Mouse (Mus musculus) forebrain, embryonic 10.5 days (tissue): ENCODE measurements around the gene Gas7. TPM values are rescaled to one million over a fixed set of nuclear protein-coding genes. Genes with fewer than 3 reads are reported as not detected.

ENCODE experiments used
- DNase-seq: peaks from one replicate; pipeline ENCODE4 v3.0.0-alpha.2; 2017; ENCODE audit warnings: low spot score; ENCODE audit errors: extremely low spot score
- H3K27ac ChIP-seq: fragments of 300-500 bp; sonication (generic); 2 replicates; pipeline ENCODE4 v1.5.1; 2016; ENCODE audit warnings: mild to moderate bottlenecking
- H3K27me3 ChIP-seq: fragments of 300-500 bp; sonication (generic); 2 replicates; pipeline ENCODE4 v1.6.1; 2016; ENCODE audit warnings: mild to moderate bottlenecking; ENCODE audit not compliant: poor library complexity, severe bottlenecking
- H3K36me3 ChIP-seq: fragments of 300-500 bp; sonication (generic); replicated peaks from 2 replicates; pipeline ENCODE4 v1.6.1; 2016; ENCODE audit warnings: mild to moderate bottlenecking, moderate library complexity
- H3K4me1 ChIP-seq: fragments of 300-500 bp; sonication (generic); 2 replicates; pipeline ENCODE4 v1.6.1; 2016
- H3K4me3 ChIP-seq: fragments of 300-500 bp; sonication (generic); 2 replicates; pipeline ENCODE4 v1.5.1; 2016; ENCODE audit warnings: mild to moderate bottlenecking, moderate library complexity
- H3K9me3 ChIP-seq: fragments of 300-500 bp; sonication (generic); 2 replicates; pipeline ENCODE4 v1.6.1; 2016; ENCODE audit warnings: mild to moderate bottlenecking, moderate library complexity
- WGBS: fragments of 180-500 bp; shearing (Covaris S2); methylation state at CpG from one replicate; pipeline ENCODE4 v1.1.7; 2016; 5-methylcytosine and 5-hydroxymethylcytosine counted together
- polyA plus RNA-seq: library from polyadenylated mRNA; unstranded; fragments of >200 nt; fragmentation: Nextera tagmentation; extraction: Ambion mirVana; gene quantifications from 2 replicates; pipeline ENCODE4 v1.2.1, GENCODE M21; 2016

The Gas7 gene
- polyA plus RNA-seq: 3.1 and 3.3 TPM in 2 replicates

GRCm38 (mm10) chr11:67454874-67455526 lies at the start of gene Gas7:
Gas7 (plus strand) TSS chr11:67455437.
- H3K27ac ChIP-seq: peak within 1 kb of the TSS; percentile 82
- H3K9me3 ChIP-seq: no peaks in the 10 kb centered on the region
- peaks cover 20% of the 10 kb centered on the region for H3K4me1 ChIP-seq
- no peaks in the 10 kb centered on the region for H3K36me3 ChIP-seq
- H3K4me3 ChIP-seq: peak within 1 kb of the TSS; percentile 80
- WGBS: under 1% methylated on average over 77 of the region's 78 CpGs
- DNase-seq: peak; percentile 46
- peaks cover 68% of the 10 kb centered on the region for H3K27me3 ChIP-seq

DNA sequence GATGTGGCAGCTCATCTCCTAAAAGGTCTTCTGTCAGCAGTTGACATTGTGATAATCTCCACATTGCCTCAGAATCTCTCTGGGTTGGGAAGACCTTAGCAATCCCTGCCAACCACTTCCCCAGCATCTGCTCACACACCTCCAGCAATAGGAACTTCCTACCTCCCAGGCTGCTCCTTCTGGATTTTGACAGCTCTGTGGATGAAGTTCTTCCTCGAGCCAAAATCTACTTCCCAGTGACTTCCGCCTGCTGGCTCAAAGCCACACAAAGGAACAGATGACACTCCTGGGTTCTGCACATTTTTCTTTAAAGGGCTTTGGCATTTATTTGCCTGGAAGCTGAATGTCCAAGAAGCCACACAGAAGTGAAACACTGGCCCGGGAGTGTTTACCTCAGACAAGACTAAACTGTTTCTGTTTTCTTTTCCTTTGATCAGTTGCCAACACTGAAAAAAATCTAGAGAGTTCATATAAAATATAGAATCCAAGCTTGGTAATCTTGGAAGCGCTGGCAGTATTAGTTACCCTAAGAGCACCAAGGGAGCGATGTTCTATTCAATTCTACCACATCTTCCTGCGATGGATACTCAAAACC lies 40.8 kb upstream of the Gas7 start:
- Histone ChIP-seq H3K4me3 (no peak overlapping the region), H3K36me3 (no peaks in the 10 kb centered on the region), H3K27me3 (no peaks in the 10 kb centered on the region), H3K27ac (no peak overlapping the region), H3K4me1 (no peaks in the 10 kb centered on the region), H3K9me3 (no peaks in the 10 kb centered on the region)
- 93% methylated on average over 6 of the region's 6 CpGs for WGBS
- no peak for DNase-seq

DNA sequence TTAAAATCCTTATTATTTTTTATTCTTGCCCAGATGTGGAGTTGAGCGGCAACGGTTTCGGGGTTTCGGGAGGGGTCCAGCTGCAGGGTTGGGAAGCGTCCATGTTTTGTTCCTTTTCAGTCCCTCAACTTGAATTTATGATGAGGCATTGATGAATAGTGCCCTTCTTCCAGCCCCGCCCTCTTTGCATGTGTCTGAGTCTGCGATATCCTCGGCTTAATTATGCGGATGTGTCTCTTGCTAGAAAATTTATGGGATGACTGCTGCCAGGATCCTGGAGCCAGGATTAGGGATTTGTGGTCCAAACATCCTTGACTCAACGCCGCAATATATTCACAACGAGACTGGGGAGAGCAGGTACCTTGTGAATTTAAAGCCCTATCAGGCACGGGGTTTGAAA lies 31.7 kb upstream of the Gas7 start:
- no peaks in the 10 kb centered on the region for H3K36me3 ChIP-seq
- H3K4me1 ChIP-seq: no peaks in the 10 kb centered on the region
- no peak overlapping the region for H3K4me3 ChIP-seq
- H3K27me3 ChIP-seq: no peaks in the 10 kb centered on the region
- no peaks in the 10 kb centered on the region for H3K9me3 ChIP-seq
- no peak for DNase-seq
- WGBS: 93% methylated on average over 13 of the region's 13 CpGs
- no peak overlapping the region for H3K27ac ChIP-seq

DNA sequence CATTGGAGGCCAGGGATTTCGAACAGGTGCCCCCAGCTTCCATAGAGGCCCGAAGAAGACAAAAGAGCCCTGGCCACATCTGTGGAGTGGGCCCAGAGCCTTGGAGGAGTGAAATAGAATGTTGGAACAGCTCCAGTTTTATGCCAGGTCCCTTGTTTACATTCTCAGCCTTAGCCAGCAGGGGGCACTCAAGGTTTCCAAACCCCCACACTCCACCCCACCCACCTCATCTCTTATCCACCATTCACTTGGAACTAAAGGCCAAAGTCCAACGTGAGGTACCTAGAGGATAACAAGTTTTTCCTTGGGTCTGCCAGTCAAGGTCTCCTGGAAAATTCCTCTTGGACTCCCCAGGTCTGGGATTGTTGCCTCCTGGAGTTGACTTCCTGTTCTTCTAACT lies 27.0 kb upstream of the Gas7 start:
- Histone ChIP-seq H3K4me1 (peaks cover 9% of the 10 kb centered on the region), H3K27me3 (peaks cover 3% of the 10 kb centered on the region; the same call in 1 of the 2 replicates), H3K36me3 (no peaks in the 10 kb centered on the region), H3K27ac (no peak overlapping the region), H3K4me3 (no peak overlapping the region), H3K9me3 (no peaks in the 10 kb centered on the region)
- peak; percentile 45 for DNase-seq
- WGBS: 39% methylated on average over 3 of the region's 3 CpGs

DNA sequence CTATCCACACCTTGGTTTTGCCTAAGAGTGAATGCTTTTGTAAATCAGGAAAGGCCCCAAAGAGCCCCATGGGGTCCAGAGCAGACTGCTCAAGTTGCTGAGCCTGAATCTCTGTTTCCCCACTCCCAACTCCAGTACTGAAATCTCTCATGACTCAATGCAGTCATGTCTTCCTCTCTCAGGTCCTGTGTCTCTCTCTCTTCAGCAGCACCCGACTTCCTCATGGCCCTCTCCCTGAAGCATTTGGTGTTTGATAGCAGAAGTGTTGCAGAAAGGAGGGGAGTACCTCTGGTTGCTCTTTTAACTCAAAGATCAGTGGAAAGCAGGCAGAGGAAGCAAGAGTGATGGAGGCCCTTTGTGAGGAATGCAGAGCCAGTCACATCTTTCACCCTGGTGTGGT lies 25.4 kb upstream of the Gas7 start:
- Histone ChIP-seq H3K4me3 (no peak overlapping the region), H3K27ac (no peak overlapping the region), H3K9me3 (no peaks in the 10 kb centered on the region), H3K27me3 (peaks cover 3% of the 10 kb centered on the region; the same call in 1 of the 2 replicates), H3K4me1 (peaks cover 9% of the 10 kb centered on the region), H3K36me3 (no peaks in the 10 kb centered on the region)
- DNase-seq: no peak
- 60% methylated on average over 1 of the region's 1 CpGs for WGBS

DNA sequence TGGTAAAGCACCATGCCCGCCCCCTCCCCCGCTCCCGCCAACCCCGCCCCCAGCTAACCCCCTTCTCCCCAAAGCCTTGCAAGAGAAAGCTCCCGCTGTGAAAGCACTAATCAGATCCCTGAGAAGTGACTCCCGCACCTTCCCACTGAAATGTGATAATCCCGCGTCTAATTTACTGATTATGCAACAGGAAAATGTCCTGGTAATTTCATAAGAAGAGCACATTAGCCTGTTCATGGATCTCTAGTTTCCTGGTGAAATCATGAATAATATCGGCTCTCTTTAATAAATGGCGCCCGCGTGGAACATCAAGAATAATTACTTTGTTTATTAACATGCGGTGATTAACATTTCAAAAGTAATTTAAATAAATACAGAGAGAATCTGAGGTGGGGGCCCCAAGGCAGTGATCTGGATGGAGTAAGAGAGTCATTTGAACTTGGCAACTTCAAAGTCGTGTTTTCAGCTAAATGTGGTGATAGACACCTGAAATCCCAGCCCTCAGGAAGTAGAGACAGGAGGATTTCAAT lies 24.1 kb upstream of the Gas7 start:
- H3K27ac ChIP-seq: no peak overlapping the region
- no peaks in the 10 kb centered on the region for H3K9me3 ChIP-seq
- no peak for DNase-seq
- peaks cover 9% of the 10 kb centered on the region for H3K4me1 ChIP-seq
- H3K27me3 ChIP-seq: peaks cover 3% of the 10 kb centered on the region; the same call in 1 of the 2 replicates
- H3K36me3 ChIP-seq: no peaks in the 10 kb centered on the region
- no peak overlapping the region for H3K4me3 ChIP-seq
- 28% methylated on average over 14 of the region's 14 CpGs for WGBS

GRCm38 (mm10) chr11:67431864-67432263 lies 23.4 kb upstream of the Gas7 start:
- Histone ChIP-seq H3K4me3 (no peak overlapping the region), H3K27ac (no peak overlapping the region), H3K4me1 (peaks cover 9% of the 10 kb centered on the region), H3K36me3 (no peaks in the 10 kb centered on the region), H3K27me3 (peaks cover 3% of the 10 kb centered on the region; the same call in 1 of the 2 replicates), H3K9me3 (no peaks in the 10 kb centered on the region)
- no peak for DNase-seq
- 71% methylated on average over 4 of the region's 4 CpGs for WGBS

GRCm38 (mm10) chr11:67433763-67434162 lies 21.5 kb upstream of the Gas7 start:
- Histone ChIP-seq H3K27me3 (peaks cover 3% of the 10 kb centered on the region; the same call in 1 of the 2 replicates), H3K4me3 (no peak overlapping the region), H3K9me3 (no peaks in the 10 kb centered on the region), H3K27ac (no peak overlapping the region), H3K36me3 (no peaks in the 10 kb centered on the region), H3K4me1 (peaks cover 9% of the 10 kb centered on the region)
- DNase-seq: no peak
- 93% methylated on average over 5 of the region's 5 CpGs for WGBS

DNA sequence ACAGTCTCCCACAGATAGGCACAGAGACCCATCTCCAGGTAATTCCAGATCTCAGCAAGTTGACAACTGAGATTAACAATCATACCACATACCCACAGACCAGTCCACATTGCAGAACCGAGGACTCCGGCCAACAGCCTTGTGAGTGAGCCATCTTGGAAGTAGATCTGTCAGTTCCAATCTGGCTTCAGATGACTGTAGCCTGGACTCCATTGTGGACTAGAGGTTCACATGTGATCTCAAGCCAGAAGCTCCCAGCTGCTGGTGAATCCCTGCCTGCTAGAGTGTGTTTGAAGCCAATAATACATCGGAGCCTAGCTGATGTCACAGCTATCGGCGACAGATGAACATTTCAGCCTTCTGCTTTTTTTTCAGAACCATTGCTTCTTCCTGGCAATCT lies 16.5 kb upstream of the Gas7 start:
- Histone ChIP-seq H3K9me3 (no peaks in the 10 kb centered on the region), H3K27me3 (peaks cover 16% of the 10 kb centered on the region), H3K27ac (no peak overlapping the region), H3K36me3 (no peaks in the 10 kb centered on the region), H3K4me1 (no peaks in the 10 kb centered on the region; the same call in 1 of the 2 replicates), H3K4me3 (no peak overlapping the region)
- WGBS: 96% methylated on average over 5 of the region's 5 CpGs
- no peak for DNase-seq

DNA sequence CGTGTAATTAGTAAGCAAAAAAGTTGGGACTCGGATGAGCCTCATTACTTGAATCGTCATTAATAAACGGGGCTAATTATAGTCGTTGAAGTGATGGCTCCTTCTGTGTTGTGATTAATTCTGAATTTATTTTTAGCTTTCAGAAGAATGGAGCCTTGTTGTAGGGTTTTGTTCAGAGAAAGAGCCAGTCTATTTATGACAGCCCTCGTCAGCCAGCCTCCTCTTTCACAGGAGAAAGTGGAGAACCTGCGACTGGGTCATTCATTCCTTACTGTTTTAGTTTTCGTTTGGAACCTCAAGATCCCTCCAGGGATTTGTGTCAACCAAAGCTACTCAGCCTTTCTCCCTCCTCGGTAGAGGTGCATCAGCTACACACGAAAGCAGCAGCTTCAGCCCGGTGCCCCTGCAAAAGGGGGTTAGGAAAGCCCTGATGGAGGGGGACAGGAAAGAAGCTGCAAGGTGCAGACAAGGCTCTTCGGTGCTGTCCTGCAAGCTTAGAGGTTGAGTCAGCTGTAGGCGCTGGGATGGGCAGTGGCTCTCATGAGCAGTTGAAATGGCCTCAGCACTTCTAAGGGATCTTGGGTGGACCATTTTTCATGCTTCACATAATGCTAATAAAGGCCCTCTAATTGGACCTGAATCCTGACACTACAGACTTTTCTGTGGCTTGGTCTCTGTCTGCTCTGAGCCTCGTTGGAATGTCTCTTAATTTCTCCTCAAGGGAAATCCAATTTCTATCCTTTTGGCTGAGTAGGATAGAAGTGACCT lies 10.0 kb upstream of the Gas7 start:
- WGBS: 41% methylated on average over 14 of the region's 14 CpGs
- no peaks in the 10 kb centered on the region for H3K9me3 ChIP-seq
- no peak for DNase-seq

GRCm38 (mm10) chr11:67451525-67451924 lies 3.7 kb upstream of the Gas7 start:
- Histone ChIP-seq H3K27ac (no peak overlapping the region), H3K9me3 (no peaks in the 10 kb centered on the region), H3K36me3 (no peaks in the 10 kb centered on the region), H3K27me3 (peaks cover 51% of the 10 kb centered on the region), H3K4me3 (no peak overlapping the region), H3K4me1 (peaks cover 20% of the 10 kb centered on the region)
- 93% methylated on average over 5 of the region's 5 CpGs for WGBS
- DNase-seq: no peak

More for the DNA sequence above, 10.0 kb upstream of the Gas7 start:
- H3K4me3 ChIP-seq: no peak overlapping the region
- H3K27ac ChIP-seq: no peak overlapping the region
- peaks cover 11% of the 10 kb centered on the region for H3K4me1 ChIP-seq
- H3K36me3 ChIP-seq: no peaks in the 10 kb centered on the region
- H3K27me3 ChIP-seq: peaks cover 28% of the 10 kb centered on the region

DNA sequence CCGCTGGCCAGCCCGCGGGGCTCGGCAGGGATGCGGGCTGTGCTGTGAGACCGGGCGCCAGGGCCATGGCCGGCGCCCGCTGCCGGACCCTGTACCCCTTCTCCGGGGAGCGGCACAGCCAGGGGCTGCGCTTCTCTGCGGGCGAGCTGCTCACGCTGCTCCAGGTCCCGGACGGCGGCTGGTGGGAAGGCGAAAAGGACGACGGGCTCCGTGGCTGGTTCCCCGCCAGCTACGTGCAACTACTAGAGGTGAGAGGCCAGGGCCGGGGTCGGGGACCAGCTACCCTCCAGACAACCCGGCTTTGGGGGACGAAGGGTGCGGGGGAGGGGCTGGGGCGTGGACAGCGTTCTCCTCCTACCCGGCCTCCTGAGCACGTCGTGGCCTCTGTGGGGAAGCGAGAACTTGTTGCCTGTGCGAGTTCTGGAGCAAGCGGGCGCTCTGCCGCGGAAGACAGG lies 317 bp downstream of the Gas7 start:
- WGBS: under 1% methylated on average over 42 of the region's 42 CpGs
- Histone ChIP-seq H3K4me1 (peaks cover 22% of the 10 kb centered on the region), H3K4me3 (peak overlapping the region; percentile 80), H3K9me3 (no peaks in the 10 kb centered on the region), H3K27ac (peak overlapping the region; percentile 82), H3K27me3 (peaks cover 68% of the 10 kb centered on the region), H3K36me3 (no peaks in the 10 kb centered on the region)
- peak; percentile 46 for DNase-seq
